Mouse (Mus musculus): Measurements from ENCODE around the gene Adamts9. TPM values are rescaled to one million over a fixed set of nuclear protein-coding genes. Genes with fewer than 3 reads are reported as not detected.

Gene Adamts9
- total and polyA plus RNA-seq, 2 experiments from 2014 or later = 3.9 to 35.5 TPM

- no peak overlapping the region for H3K4me2 ChIP-seq (ENCODE audit: low read depth, low read length)
- 87% methylated on average over 2 of the region's 2 CpGs for WGBS
- no peak overlapping the region for H3K27ac ChIP-seq (ENCODE audit: low read depth)
- H3K4me3 ChIP-seq (ENCODE audit: low read depth, low read length) = no peak overlapping the region
- H3K9ac ChIP-seq (replicated peaks; ENCODE audit: low read depth, low read length) = no peak overlapping the region
- TF ChIP-seq EP300 (IDR thresholded peaks at IDR 0.05; ENCODE audit: low read depth) = no peak
- no peak for TF ChIP-seq CTCF (IDR thresholded peaks at IDR 0.05; ENCODE audit: low read depth)
- peaks cover 11% of the 10 kb centered on the region for H3K36me3 ChIP-seq (replicated peaks; ENCODE audit: control insufficient read depth, insufficient read depth, low read length)
- H3K9me3 ChIP-seq (replicated peaks; ENCODE audit: control insufficient read depth, low read length) = no peaks in the 10 kb centered on the region
- no peak for DNase-seq (ENCODE audit: low spot score)
- ATAC-seq (ENCODE audit: insufficient read depth, low read depth) = no peak
- peaks cover 30% of the 10 kb centered on the region for H3K4me1 ChIP-seq (ENCODE audit: control insufficient read depth, insufficient read depth)
- no peaks in the 10 kb centered on the region for H3K27me3 ChIP-seq (ENCODE audit: control insufficient read depth, insufficient read depth, low read length)
Observed at GRCm38 (mm10) chr6:92831106-92831505, 112.2 kb downstream of the Adamts9 start.

GRCm38 (mm10) chr6:92829148-92829547 lies 114.1 kb downstream of the Adamts9 start:
- Histone ChIP-seq H3K27me3 (ENCODE audit: control insufficient read depth, insufficient read depth, low read length) (no peaks in the 10 kb centered on the region), H3K4me1 (ENCODE audit: control insufficient read depth, insufficient read depth) (peaks cover 30% of the 10 kb centered on the region), H3K9me3 (replicated peaks; ENCODE audit: control insufficient read depth, low read length) (no peaks in the 10 kb centered on the region), H3K27ac (ENCODE audit: low read depth) (no peak overlapping the region), H3K4me2 (ENCODE audit: low read depth, low read length) (no peak overlapping the region), H3K36me3 (replicated peaks; ENCODE audit: control insufficient read depth, insufficient read depth, low read length) (peaks cover 11% of the 10 kb centered on the region), H3K9ac (replicated peaks; ENCODE audit: low read depth, low read length) (no peak overlapping the region), H3K4me3 (ENCODE audit: low read depth, low read length) (no peak overlapping the region)
- TF ChIP-seq CTCF (IDR thresholded peaks at IDR 0.05; ENCODE audit: low read depth) (no peak), EP300 (IDR thresholded peaks at IDR 0.05; ENCODE audit: low read depth) (no peak)
- ATAC-seq (ENCODE audit: insufficient read depth, low read depth) (no peak), DNase-seq (ENCODE audit: low spot score) (no peak)
- 92% methylated on average over 2 of the region's 2 CpGs for WGBS

- Histone ChIP-seq H3K4me3 (ENCODE audit: low read depth, low read length) (no peak overlapping the region), H3K9ac (replicated peaks; ENCODE audit: low read depth, low read length) (no peak overlapping the region), H3K4me1 (ENCODE audit: control insufficient read depth, insufficient read depth) (peaks cover 30% of the 10 kb centered on the region), H3K9me3 (replicated peaks; ENCODE audit: control insufficient read depth, low read length) (no peaks in the 10 kb centered on the region), H3K27me3 (ENCODE audit: control insufficient read depth, insufficient read depth, low read length) (no peaks in the 10 kb centered on the region), H3K36me3 (replicated peaks; ENCODE audit: control insufficient read depth, insufficient read depth, low read length) (peaks cover 10% of the 10 kb centered on the region), H3K27ac (ENCODE audit: low read depth) (peak overlapping the region; percentile 62), H3K4me2 (ENCODE audit: low read depth, low read length) (no peak overlapping the region)
- TF ChIP-seq EP300 (IDR thresholded peaks at IDR 0.05; ENCODE audit: low read depth) (no peak), CTCF (IDR thresholded peaks at IDR 0.05; ENCODE audit: low read depth) (no peak)
- ATAC-seq (ENCODE audit: insufficient read depth, low read depth) (peak; percentile 51; the same call in 1 of the 2 replicates), DNase-seq (ENCODE audit: low spot score) (peak; percentile 57)
- 25% methylated on average over 5 of the region's 5 CpGs for WGBS
Observed at GRCm38 (mm10) chr6:92827360-92827759, 115.9 kb downstream of the Adamts9 start.

- peaks cover 18% of the 10 kb centered on the region for H3K36me3 ChIP-seq (replicated peaks; ENCODE audit: control insufficient read depth, insufficient read depth, low read length)
- peaks cover 25% of the 10 kb centered on the region for H3K4me1 ChIP-seq (ENCODE audit: control insufficient read depth, insufficient read depth)
- no peak overlapping the region for H3K4me2 ChIP-seq (ENCODE audit: low read depth, low read length)
- H3K4me3 ChIP-seq (ENCODE audit: low read depth, low read length) = no peak overlapping the region
- H3K27me3 ChIP-seq (ENCODE audit: control insufficient read depth, insufficient read depth, low read length) = no peaks in the 10 kb centered on the region
- TF ChIP-seq EP300 (IDR thresholded peaks at IDR 0.05; ENCODE audit: low read depth) (no peak), CTCF (IDR thresholded peaks at IDR 0.05; ENCODE audit: low read depth) (no peak)
- WGBS = 67% methylated on average over 5 of the region's 5 CpGs
- DNase-seq (ENCODE audit: low spot score) (no peak), ATAC-seq (ENCODE audit: insufficient read depth, low read depth) (no peak)
- H3K9ac ChIP-seq (replicated peaks; ENCODE audit: low read depth, low read length) = no peak overlapping the region
- H3K9me3 ChIP-seq (replicated peaks; ENCODE audit: control insufficient read depth, low read length) = no peaks in the 10 kb centered on the region
- no peak overlapping the region for H3K27ac ChIP-seq (ENCODE audit: low read depth)
Observed at GRCm38 (mm10) chr6:92826561-92826960, 116.7 kb downstream of the Adamts9 start.

GRCm38 (mm10) chr6:92823991-92824390 lies 119.3 kb downstream of the Adamts9 start:
- DNase-seq (ENCODE audit: low spot score) (no peak), ATAC-seq (ENCODE audit: insufficient read depth, low read depth) (no peak)
- Histone ChIP-seq H3K4me3 (ENCODE audit: low read depth, low read length) (no peak overlapping the region), H3K4me2 (ENCODE audit: low read depth, low read length) (no peak overlapping the region), H3K9me3 (replicated peaks; ENCODE audit: control insufficient read depth, low read length) (no peaks in the 10 kb centered on the region), H3K9ac (replicated peaks; ENCODE audit: low read depth, low read length) (no peak overlapping the region), H3K27me3 (ENCODE audit: control insufficient read depth, insufficient read depth, low read length) (no peaks in the 10 kb centered on the region), H3K4me1 (ENCODE audit: control insufficient read depth, insufficient read depth) (peaks cover 18% of the 10 kb centered on the region), H3K27ac (ENCODE audit: low read depth) (no peak overlapping the region), H3K36me3 (replicated peaks; ENCODE audit: control insufficient read depth, insufficient read depth, low read length) (peaks cover 20% of the 10 kb centered on the region)
- 88% methylated on average over 7 of the region's 7 CpGs for WGBS
- TF ChIP-seq EP300 (IDR thresholded peaks at IDR 0.05; ENCODE audit: low read depth) = no peak
- no peak for TF ChIP-seq CTCF (IDR thresholded peaks at IDR 0.05; ENCODE audit: low read depth)

GRCm38 (mm10) chr6:92822006-92822405 lies 121.3 kb downstream of the Adamts9 start:
- no peak overlapping the region for H3K4me3 ChIP-seq (ENCODE audit: low read depth, low read length)
- DNase-seq (ENCODE audit: low spot score) = no peak

More at GRCm38 (mm10) chr6:92822006-92822405, 121.3 kb downstream of the Adamts9 start:
- 72% methylated on average over 6 of the region's 6 CpGs for WGBS
- H3K4me2 ChIP-seq (ENCODE audit: low read depth, low read length) = no peak overlapping the region
- ATAC-seq (ENCODE audit: insufficient read depth, low read depth) = no peak
- H3K27me3 ChIP-seq (ENCODE audit: control insufficient read depth, insufficient read depth, low read length) = no peaks in the 10 kb centered on the region
- H3K9ac ChIP-seq (replicated peaks; ENCODE audit: low read depth, low read length) = no peak overlapping the region
- peaks cover 20% of the 10 kb centered on the region for H3K36me3 ChIP-seq (replicated peaks; ENCODE audit: control insufficient read depth, insufficient read depth, low read length)
- H3K27ac ChIP-seq (ENCODE audit: low read depth) = no peak overlapping the region
- H3K4me1 ChIP-seq (ENCODE audit: control insufficient read depth, insufficient read depth) = peaks cover 10% of the 10 kb centered on the region; the same call in 1 of the 2 replicates
- no peak for TF ChIP-seq CTCF (IDR thresholded peaks at IDR 0.05; ENCODE audit: low read depth)
- no peak for TF ChIP-seq EP300 (IDR thresholded peaks at IDR 0.05; ENCODE audit: low read depth)
- H3K9me3 ChIP-seq (replicated peaks; ENCODE audit: control insufficient read depth, low read length) = no peaks in the 10 kb centered on the region

All from heart, postnatal 0 days (tissue).